Mouse (Mus musculus): ENCODE results near the gene Sema4c. TPM values are rescaled to one million over a fixed set of nuclear protein-coding genes. Genes with fewer than 3 reads are reported as not detected.

Gene Sema4c
- 2.3 and 2.8 TPM in 2 replicates for polyA plus RNA-seq (2012; rRNA removed)
- 0.25 and 0.35 TPM in 2 replicates for polyA plus RNA-seq (2014; fragmentation: Nextera tagmentation; extraction: Ambion mirVana)

GRCm38 (mm10) chr1:36558031-36558993 lies at the start of gene Sema4c:
TSS of gene Sema4c (minus strand) at chr1:36558349.
- DNase-seq (ENCODE audit: low read depth in 3 of 3, low spot score in 3 of 3): no peak
- 2% methylated on average over 67 of the region's 69 CpGs for WGBS (ENCODE audit: insufficient replicate concordance)
- H3K27ac ChIP-seq: no peak within 1 kb of the TSS
- H3K4me3 ChIP-seq (ENCODE audit: insufficient read depth in 1 of 2, low read depth in 2 of 2, low read length in 2 of 2): peak within 1 kb of the TSS; percentile 52 to 57
- H3K4me1 ChIP-seq (replicated peaks; ENCODE audit: control insufficient read depth in 2 of 2, insufficient read depth in 2 of 2, low read length in 1 of 2): peaks cover 0 to 10% of the 10 kb centered on the region in 2 experiments; a peak in 2 of 4 replicates
- peak within 1 kb of the TSS; percentile 36; the same call in 1 of the 2 replicates for H3K9ac ChIP-seq (replicated peaks)
- no peaks in the 10 kb centered on the region for H3K9me3 ChIP-seq (ENCODE audit: control insufficient read depth, low read length)
- no peaks in the 10 kb centered on the region for H3K36me3 ChIP-seq (replicated peaks; ENCODE audit: control insufficient read depth, insufficient read depth, low read depth)
- H3K27me3 ChIP-seq (ENCODE audit: control insufficient read depth, insufficient read depth, low read length): peaks cover 66% of the 10 kb centered on the region
- peak; percentile 11; the same call in 1 of the 2 replicates for ATAC-seq (ENCODE audit: insufficient read depth)
- TF ChIP-seq CTCF (IDR thresholded peaks at IDR 0.05; ENCODE audit: low read depth) (no peak), EP300 (IDR thresholded peaks at IDR 0.05; ENCODE audit: low read depth) (no peak)
- peak within 1 kb of the TSS; percentile 49 for H3K4me2 ChIP-seq (ENCODE audit: low read depth)

- TF ChIP-seq CTCF (IDR thresholded peaks at IDR 0.05; ENCODE audit: low read depth): no peak
- no peak for TF ChIP-seq EP300 (IDR thresholded peaks at IDR 0.05; ENCODE audit: low read depth)
- Histone ChIP-seq H3K27me3 (ENCODE audit: control insufficient read depth, insufficient read depth, low read length) (no peaks in the 10 kb centered on the region), H3K27ac (no peak overlapping the region), H3K9me3 (ENCODE audit: control insufficient read depth, low read length) (no peaks in the 10 kb centered on the region), H3K9ac (replicated peaks) (no peak overlapping the region), H3K36me3 (replicated peaks; ENCODE audit: control insufficient read depth, insufficient read depth, low read depth) (no peaks in the 10 kb centered on the region), H3K4me3 (ENCODE audit: insufficient read depth in 1 of 2, low read depth in 2 of 2, low read length in 2 of 2) (no peak overlapping the region), H3K4me1 (replicated peaks; ENCODE audit: control insufficient read depth in 2 of 2, insufficient read depth in 2 of 2, low read length in 1 of 2) (no peaks in the 10 kb centered on the region), H3K4me2 (ENCODE audit: low read depth) (no peak overlapping the region)
- DNase-seq (ENCODE audit: low read depth in 3 of 3, low spot score in 3 of 3): no peak
- ATAC-seq (ENCODE audit: insufficient read depth): no peak
- WGBS (ENCODE audit: insufficient replicate concordance): 60% methylated on average over 7 of the region's 7 CpGs
These were observed 48.8 kb upstream of the Sema4c start for GRCm38 (mm10) chr1:36606951-36607350.

GRCm38 (mm10) chr1:36604254-36605156 lies 46.4 kb upstream of the Sema4c start:
- H3K4me3 ChIP-seq (ENCODE audit: insufficient read depth in 1 of 2, low read depth in 2 of 2, low read length in 2 of 2): no peak overlapping the region
- no peaks in the 10 kb centered on the region for H3K4me1 ChIP-seq (replicated peaks; ENCODE audit: control insufficient read depth in 2 of 2, insufficient read depth in 2 of 2, low read length in 1 of 2)
- no peak overlapping the region for H3K4me2 ChIP-seq (ENCODE audit: low read depth)
- no peaks in the 10 kb centered on the region for H3K36me3 ChIP-seq (replicated peaks; ENCODE audit: control insufficient read depth, insufficient read depth, low read depth)
- TF ChIP-seq CTCF (IDR thresholded peaks at IDR 0.05; ENCODE audit: low read depth): no peak
- no peak for TF ChIP-seq EP300 (IDR thresholded peaks at IDR 0.05; ENCODE audit: low read depth)
- no peaks in the 10 kb centered on the region for H3K9me3 ChIP-seq (ENCODE audit: control insufficient read depth, low read length)
- H3K27me3 ChIP-seq (ENCODE audit: control insufficient read depth, insufficient read depth, low read length): no peaks in the 10 kb centered on the region
- 47% methylated on average over 12 of the region's 12 CpGs for WGBS (ENCODE audit: insufficient replicate concordance)
- no peak overlapping the region for H3K27ac ChIP-seq
- DNase-seq (ENCODE audit: low read depth in 3 of 3, low spot score in 3 of 3): no peak
- ATAC-seq (ENCODE audit: insufficient read depth): no peak
- H3K9ac ChIP-seq (replicated peaks): no peak overlapping the region

GRCm38 (mm10) chr1:36603361-36603760 lies 45.2 kb upstream of the Sema4c start:
- Histone ChIP-seq H3K9me3 (ENCODE audit: control insufficient read depth, low read length) (no peaks in the 10 kb centered on the region), H3K4me2 (ENCODE audit: low read depth) (no peak overlapping the region), H3K4me3 (ENCODE audit: insufficient read depth in 1 of 2, low read depth in 2 of 2, low read length in 2 of 2) (no peak overlapping the region), H3K9ac (replicated peaks) (no peak overlapping the region), H3K36me3 (replicated peaks; ENCODE audit: control insufficient read depth, insufficient read depth, low read depth) (no peaks in the 10 kb centered on the region), H3K4me1 (replicated peaks; ENCODE audit: control insufficient read depth in 2 of 2, insufficient read depth in 2 of 2, low read length in 1 of 2) (no peaks in the 10 kb centered on the region), H3K27ac (no peak overlapping the region), H3K27me3 (ENCODE audit: control insufficient read depth, insufficient read depth, low read length) (no peaks in the 10 kb centered on the region)
- 71% methylated on average over 9 of the region's 9 CpGs for WGBS (ENCODE audit: insufficient replicate concordance)
- no peak for TF ChIP-seq CTCF (IDR thresholded peaks at IDR 0.05; ENCODE audit: low read depth)
- TF ChIP-seq EP300 (IDR thresholded peaks at IDR 0.05; ENCODE audit: low read depth): no peak
- DNase-seq (ENCODE audit: low read depth in 3 of 3, low spot score in 3 of 3) (no peak), ATAC-seq (ENCODE audit: insufficient read depth) (no peak)
